ENCODE assay signal across 22 mouse cellular contexts in the genomic region with DNA sequence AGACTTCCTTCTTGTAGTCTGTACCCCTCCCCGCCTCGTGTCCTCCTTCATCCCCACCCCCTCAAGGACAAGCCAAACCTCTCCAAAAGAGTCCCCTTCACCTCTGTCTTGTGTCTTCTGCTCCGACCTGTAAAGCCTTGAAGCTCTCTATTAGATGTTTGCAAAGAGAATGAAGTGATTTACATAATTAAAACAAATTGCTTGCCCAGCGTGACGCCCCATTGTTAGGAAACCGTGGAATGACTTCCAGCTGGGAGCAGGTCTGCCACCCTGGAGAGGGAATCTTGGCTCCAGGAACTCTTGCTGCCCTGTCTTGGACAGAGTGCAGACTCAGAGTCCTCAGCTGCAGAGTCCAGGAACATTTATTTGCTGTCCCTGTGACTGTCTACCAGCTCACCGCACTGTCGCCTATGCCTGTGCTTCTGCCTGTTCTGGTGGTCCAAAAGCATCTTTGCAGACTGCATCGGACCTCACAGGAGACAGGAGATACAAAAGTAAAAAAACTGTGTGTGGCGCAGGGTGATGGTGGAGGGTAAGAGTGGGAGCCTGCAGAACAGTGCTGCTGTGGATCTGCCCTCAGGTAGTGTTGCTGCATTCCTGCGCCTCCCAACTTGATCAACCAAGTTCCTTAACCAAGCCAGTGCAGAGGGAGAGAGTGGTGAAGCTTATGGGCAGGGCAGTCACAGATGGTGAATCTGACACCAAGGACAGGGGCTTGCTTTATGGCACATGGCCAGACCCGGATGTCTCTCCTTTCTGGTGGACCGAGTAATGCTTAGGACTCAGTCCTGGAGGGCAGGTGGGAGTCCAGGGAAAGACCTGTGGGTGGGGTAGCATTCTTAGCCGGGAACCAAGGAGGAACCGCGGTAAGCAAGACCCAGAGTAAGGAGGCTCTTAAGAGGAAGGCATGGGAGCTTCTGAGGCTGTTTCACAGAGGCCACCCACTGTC.
DNase-seq lines count a peak whose midpoint lies in the region; ATAC-seq and TF ChIP-seq lines count a peak whose summit lies in the region.
"Had no signal": no experiment of that assay in that cellular context is flagged by ENCODE, and none has a peak within 500 bp of the region (broad histone marks: within the 10 kb centered on the region; RNA-seq: fewer than 3 reads in every experiment).

No protein-coding gene starts in this region.

- H3K27me3 ChIP-seq in forebrain, embryonic 13.5 days: peaks cover 40% of the 10 kb centered on the region
- H3K27me3 ChIP-seq in forebrain, embryonic 14.5 days (replicated peaks; ENCODE audit: control insufficient read depth, insufficient read depth, low read length): peaks cover 15% of the 10 kb centered on the region
- peaks cover 54% of the 10 kb centered on the region for H3K27me3 ChIP-seq in midbrain, embryonic 13.5 days
- H3K27me3 ChIP-seq in midbrain, embryonic 15.5 days (replicated peaks): 0 out of 2 replicates have a peak, but pooled peaks cover 7% of the 10 kb centered on the region
- H3K27me3 ChIP-seq in heart, embryonic 12.5 days (replicated peaks): peaks cover 8% of the 10 kb centered on the region

- H3K4me3 ChIP-seq in forebrain, embryonic 13.5 days: no peak overlapping the region
- no peak overlapping the region for H3K4me3 ChIP-seq in forebrain, embryonic 14.5 days (ENCODE audit: low read depth, low read length)
- no peak overlapping the region for H3K4me3 ChIP-seq in midbrain, embryonic 13.5 days (replicated peaks)
- H3K4me3 ChIP-seq in midbrain, embryonic 15.5 days: no peak overlapping the region
- H3K4me3 ChIP-seq in layer of hippocampus, adult 2 months: no peak overlapping the region
- no peak overlapping the region for H3K4me3 ChIP-seq in heart, embryonic 12.5 days
- H3K4me3 ChIP-seq: midbrain, embryonic 12.5 days had no signal

- WGBS in forebrain, embryonic 13.5 days: 32% methylated on average over 16 of the region's 16 CpGs
- WGBS in forebrain, embryonic 14.5 days: 31% methylated on average over 16 of the region's 16 CpGs
- 34% methylated on average over 16 of the region's 16 CpGs for WGBS in midbrain, embryonic 13.5 days
- 39% methylated on average over 16 of the region's 16 CpGs for WGBS in midbrain, embryonic 15.5 days
- WGBS in heart, embryonic 12.5 days: 46% methylated on average over 16 of the region's 16 CpGs

- no peak overlapping the region for H3K9ac ChIP-seq in forebrain, embryonic 13.5 days
- no peak overlapping the region for H3K9ac ChIP-seq in forebrain, embryonic 14.5 days (ENCODE audit: low read length)
- H3K9ac ChIP-seq in midbrain, embryonic 13.5 days (replicated peaks): no peak overlapping the region
- no peak overlapping the region for H3K9ac ChIP-seq in midbrain, embryonic 15.5 days
- no peak overlapping the region for H3K9ac ChIP-seq in heart, embryonic 12.5 days
- H3K9ac ChIP-seq: midbrain, embryonic 12.5 days had no signal

- no peak for TF ChIP-seq CTCF in brain, embryonic 14.5 days (IDR thresholded peaks at IDR 0.05; ENCODE audit: borderline replicate concordance, extremely low read depth, insufficient read depth, insufficient read length)
- no peak for TF ChIP-seq CTCF in layer of hippocampus, adult 2 months (conservative IDR thresholded peaks at IDR 0.05)

- H3K27ac ChIP-seq in forebrain, embryonic 13.5 days: no peak overlapping the region
- no peak overlapping the region for H3K27ac ChIP-seq in forebrain, embryonic 14.5 days (ENCODE audit: low read depth, low read length)
- no peak overlapping the region for H3K27ac ChIP-seq in midbrain, embryonic 13.5 days
- no peak overlapping the region for H3K27ac ChIP-seq in midbrain, embryonic 15.5 days
- H3K27ac ChIP-seq in layer of hippocampus, adult 2 months: no peak overlapping the region
- H3K27ac ChIP-seq in heart, embryonic 12.5 days (ENCODE audit: poor library complexity, severe bottlenecking): no peak overlapping the region
- H3K27ac ChIP-seq: midbrain, embryonic 12.5 days had no signal

- ATAC-seq in forebrain, embryonic 13.5 days: 0 out of 2 replicates have a peak, but pooled peaks have one; percentile 7
- ATAC-seq in forebrain, embryonic 14.5 days: no peak
- ATAC-seq in midbrain, embryonic 13.5 days: peak; percentile 25; the same call in 1 of the 2 replicates
- ATAC-seq in midbrain, embryonic 15.5 days (replicated peaks): no peak; the same call in 1 of the 2 replicates
- no peak for ATAC-seq in heart, embryonic 12.5 days (ENCODE audit: insufficient number of reproducible peaks, low FRiP score)
- ATAC-seq: inflammation-experienced regulatory T-cells, adult 6 months had no signal

- DNase-seq in forebrain, embryonic 14.5 days (ENCODE audit: low spot score): no peak
- DNase-seq in brain, embryonic 14.5 days (ENCODE audit: low read depth): peak; percentile 37
- DNase-seq in layer of hippocampus, adult 2 months (ENCODE audit: low spot score in 2 of 2): no peak
- DNase-seq: adrenal gland, postnatal 10 days; B cell, adult 2 months; cerebellum, adult 18-20 months; gastrocnemius, postnatal 36 days; heart, postnatal 10 days; layer of hippocampus, postnatal 36 days; lung, adult 2 months; lung, postnatal 4 days; right cerebral cortex, adult 18-20 months; spleen, adult 18-20 months; thymus, adult 18-20 months had no signal

- peaks cover 27% of the 10 kb centered on the region for H3K4me1 ChIP-seq in forebrain, embryonic 13.5 days
- peaks cover 12% of the 10 kb centered on the region for H3K4me1 ChIP-seq in forebrain, embryonic 14.5 days (ENCODE audit: control insufficient read depth, insufficient read depth, low read length)
- H3K4me1 ChIP-seq in midbrain, embryonic 13.5 days (replicated peaks): peaks cover 26% of the 10 kb centered on the region
- peaks cover 13% of the 10 kb centered on the region for H3K4me1 ChIP-seq in midbrain, embryonic 15.5 days
- H3K4me1 ChIP-seq in heart, embryonic 12.5 days (replicated peaks): peaks cover 30% of the 10 kb centered on the region

- H3K36me3 ChIP-seq in forebrain, embryonic 13.5 days (ENCODE audit: poor library complexity, severe bottlenecking): no peaks in the 10 kb centered on the region; the same call in 1 of the 2 replicates
- no peaks in the 10 kb centered on the region for H3K36me3 ChIP-seq in forebrain, embryonic 14.5 days (ENCODE audit: control insufficient read depth, insufficient read depth, low read length)
- H3K36me3 ChIP-seq in midbrain, embryonic 13.5 days: no peaks in the 10 kb centered on the region
- H3K36me3 ChIP-seq in midbrain, embryonic 15.5 days (replicated peaks): no peaks in the 10 kb centered on the region
- no peaks in the 10 kb centered on the region for H3K36me3 ChIP-seq in heart, embryonic 12.5 days
- H3K36me3 ChIP-seq: midbrain, embryonic 12.5 days had no signal

- no peak for TF ChIP-seq POLR2A in brain, embryonic 14.5 days (IDR thresholded peaks at IDR 0.05; ENCODE audit: borderline replicate concordance, extremely low read depth, insufficient read depth, insufficient read length, poor library complexity, severe bottlenecking)

- no peak overlapping the region for H3K4me2 ChIP-seq in forebrain, embryonic 13.5 days
- no peak overlapping the region for H3K4me2 ChIP-seq in forebrain, embryonic 14.5 days (ENCODE audit: low read length)
- H3K4me2 ChIP-seq in midbrain, embryonic 13.5 days (replicated peaks): no peak overlapping the region
- no peak overlapping the region for H3K4me2 ChIP-seq in midbrain, embryonic 15.5 days
- no peak overlapping the region for H3K4me2 ChIP-seq in heart, embryonic 12.5 days
- H3K4me2 ChIP-seq: liver, embryonic 11.5 days; midbrain, embryonic 12.5 days had no signal

- H3K9me3 ChIP-seq in forebrain, embryonic 13.5 days (replicated peaks): no peaks in the 10 kb centered on the region
- H3K9me3 ChIP-seq in forebrain, embryonic 14.5 days (replicated peaks; ENCODE audit: control insufficient read depth, low read length): no peaks in the 10 kb centered on the region
- H3K9me3 ChIP-seq in midbrain, embryonic 13.5 days: no peaks in the 10 kb centered on the region
- no peaks in the 10 kb centered on the region for H3K9me3 ChIP-seq in midbrain, embryonic 15.5 days
- H3K9me3 ChIP-seq in heart, embryonic 12.5 days (replicated peaks): no peaks in the 10 kb centered on the region
- H3K9me3 ChIP-seq: G1E; midbrain, embryonic 12.5 days had no signal

Comparison
In these comparisons a context has a peak if more than half of its experiments do, and no peak if none do; other contexts are left out.
1. ATAC-seq: peak in forebrain, embryonic 13.5 days (single experiment) and midbrain, embryonic 13.5 days (single experiment); none in forebrain, embryonic 14.5 days (single experiment), midbrain, embryonic 15.5 days (single experiment) and heart, embryonic 12.5 days (single experiment).